Mouse (Mus musculus) erythroblast, embryonic 14.5 days (primary cell): ENCODE measurements around the gene Tln1.

Experiments used
- GATA1 ChIP-seq: IDR thresholded peaks from 2 replicates; pipeline ENCODE4 v1.6.1; 2012; ENCODE audit warnings: low read length, inconsistent platforms, mixed read lengths
- TAL1 ChIP-seq: IDR thresholded peaks from 3 replicates; pipeline ENCODE4 v1.6.1; 2012; ENCODE audit warnings: low read length, inconsistent platforms, mixed read lengths

DNA sequence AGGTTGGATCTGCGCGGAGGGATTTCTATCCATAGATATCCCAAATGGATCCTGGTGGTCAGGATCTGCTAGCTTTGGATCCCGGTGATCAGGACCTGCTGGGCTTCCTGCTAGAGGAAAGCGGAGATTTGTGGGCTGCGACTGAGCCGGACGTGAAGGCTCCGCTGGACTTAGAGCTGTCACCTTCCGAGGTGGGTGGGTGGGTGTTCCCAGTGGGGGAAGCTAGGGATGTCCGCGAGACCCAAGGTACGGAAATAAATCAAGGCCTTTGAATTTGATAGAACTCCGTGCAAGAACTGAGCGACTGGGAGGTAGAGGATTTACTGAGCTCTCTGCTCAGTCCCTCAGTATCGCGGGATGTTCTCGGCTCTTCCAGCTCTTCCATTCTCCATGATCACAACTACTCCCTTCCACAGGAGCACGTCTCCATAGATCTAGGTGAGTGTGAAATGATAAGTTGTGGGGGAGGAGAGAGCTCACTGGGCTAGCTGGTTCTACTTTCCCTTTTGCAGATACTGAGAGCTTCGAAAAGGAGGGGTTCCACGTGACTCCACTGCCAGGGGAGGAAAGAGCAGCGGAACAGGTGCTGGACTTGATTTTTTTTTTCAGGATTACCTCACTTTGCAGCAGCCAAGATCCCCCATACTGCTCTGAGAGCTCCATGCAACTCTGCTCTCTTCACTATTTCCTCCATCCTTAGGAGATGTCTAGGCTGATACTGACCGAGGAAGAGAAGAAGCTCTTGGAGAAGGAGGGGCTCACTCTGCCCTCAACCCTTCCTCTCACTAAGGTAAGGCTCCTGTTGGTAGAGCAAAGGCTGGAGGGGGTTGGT lies 494 bp upstream of the Tln1 start:
- TF ChIP-seq TAL1, result no peak
- TF ChIP-seq GATA1, result no peak
